Mouse (Mus musculus) kidney, embryonic 16.5 days (tissue): ENCODE results near the gene Clvs2. TPM values are rescaled to one million over a fixed set of nuclear protein-coding genes. Genes with fewer than 3 reads are reported as not detected.
A peak's percentile ranks its signal among the peaks of the same experiment; 100 is the strongest.

Source experiments
- ATAC-seq: fragments of 200-750 bp; cut with Nextera tagmentation; 2 replicates; pipeline ENCODE4 v1.8.0; 2017; ENCODE audit warnings: moderate TSS enrichment; ENCODE audit not compliant: low FRiP score, low TSS enrichment
- H3K27ac ChIP-seq: fragments of 300-500 bp; sonication (generic); 2 replicates; pipeline ENCODE4 v1.5.1; 2014; ENCODE audit warnings: low read length
- H3K27me3 ChIP-seq: fragments of 300-500 bp; sonication (generic); 2 replicates; pipeline ENCODE4 v1.6.1; 2014; ENCODE audit warnings: low read length, control low read depth, mixed read lengths; ENCODE audit not compliant: insufficient read depth
- H3K36me3 ChIP-seq: fragments of 300-500 bp; sonication (generic); 2 replicates; pipeline ENCODE4 v1.6.1; 2014; ENCODE audit warnings: low read length, control low read depth, mixed read lengths; ENCODE audit not compliant: insufficient read depth
- H3K4me1 ChIP-seq: fragments of 300-500 bp; sonication (generic); 2 replicates; pipeline ENCODE4 v1.6.1; 2014; ENCODE audit warnings: low read length, control low read depth, mixed read lengths; ENCODE audit not compliant: insufficient read depth
- H3K4me2 ChIP-seq: fragments of 300-500 bp; sonication (generic); replicated peaks from 2 replicates; pipeline ENCODE4 v1.6.1; 2014; ENCODE audit warnings: low read depth, low read length
- H3K4me3 ChIP-seq: fragments of 300-500 bp; sonication (generic); 2 replicates; pipeline ENCODE4 v1.5.1; 2014; ENCODE audit warnings: mild to moderate bottlenecking, low read length
- H3K9ac ChIP-seq: fragments of 300-500 bp; sonication (generic); replicated peaks from 2 replicates; pipeline ENCODE4 v1.6.1; 2014; ENCODE audit warnings: low read length
- H3K9me3 ChIP-seq: fragments of 300-500 bp; sonication (generic); 2 replicates; pipeline ENCODE4 v1.6.1; 2016; ENCODE audit warnings: low read length, control low read depth
- WGBS: fragments of 180-500 bp; shearing (Covaris S2); extraction: QIAGEN DNeasy Blood & Tissue Kit; methylation state at CpG from one replicate; pipeline ENCODE4 v1.1.7; 2014; 5-methylcytosine and 5-hydroxymethylcytosine counted together
- polyA plus RNA-seq: library from polyadenylated mRNA; unstranded; fragments of >200 nt; fragmentation: Nextera tagmentation; extraction: Ambion mirVana; gene quantifications from 2 replicates; pipeline ENCODE4 v1.2.1, GENCODE M21; 2015

Clvs2 gene
- 0.46 TPM in 1 of 2 replicates, not detected in the other for polyA plus RNA-seq

DNA sequence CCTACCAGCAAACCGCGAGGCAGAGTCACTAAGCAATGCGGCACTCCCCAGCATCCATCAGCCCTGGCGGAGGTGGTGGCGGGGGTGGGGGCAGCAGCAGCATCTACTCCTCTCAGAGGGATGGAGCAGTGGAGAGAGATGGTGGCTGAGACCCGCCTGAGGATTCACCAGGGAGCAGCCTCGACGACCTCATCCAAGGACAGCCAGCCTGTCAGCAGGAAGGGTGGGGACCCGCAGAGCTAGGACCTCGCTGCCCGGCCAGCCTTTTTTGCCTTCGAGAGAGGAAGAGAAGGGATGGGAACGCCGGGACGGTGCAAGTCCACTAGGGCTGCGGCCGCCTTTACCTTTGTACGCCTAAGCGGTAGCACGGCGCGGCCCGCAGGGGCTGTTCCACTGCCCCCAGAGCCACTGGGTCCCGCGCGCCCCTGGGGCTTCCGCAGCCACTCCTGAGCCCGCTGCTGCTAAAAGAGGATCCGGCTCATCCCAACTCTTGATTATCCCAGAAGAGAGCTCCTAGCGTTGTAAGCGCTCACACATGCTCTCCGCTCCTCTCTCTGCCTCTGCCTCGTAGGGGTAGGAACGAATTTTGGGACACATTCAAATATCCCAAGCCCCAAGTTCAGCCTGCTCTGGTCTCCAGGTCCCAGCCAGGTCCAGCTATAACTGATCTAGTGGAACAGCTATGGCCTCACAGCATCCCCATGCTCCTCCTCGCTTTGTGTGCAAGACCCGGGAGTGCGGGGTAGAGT is at the start of gene Clvs2:
Gene Clvs2 (minus strand): TSS at position 639 of the 749 bp plus-strand sequence.
- peak within 1 kb of the TSS; percentile 40 for H3K4me3 ChIP-seq
- peak within 1 kb of the TSS; percentile 70 for H3K4me2 ChIP-seq
- H3K9ac ChIP-seq = peak within 1 kb of the TSS; percentile 38; the same call in 1 of the 2 replicates
- H3K9me3 ChIP-seq = no peaks in the 10 kb centered on the region
- no peaks in the 10 kb centered on the region for H3K36me3 ChIP-seq
- peaks cover 15% of the 10 kb centered on the region; the same call in 1 of the 2 replicates for H3K27me3 ChIP-seq
- peak; percentile 67; the same call in 1 of the 2 replicates for ATAC-seq
- no peak within 1 kb of the TSS for H3K27ac ChIP-seq
- H3K4me1 ChIP-seq = no peaks in the 10 kb centered on the region
- 5% methylated on average over 37 of the region's 37 CpGs for WGBS

DNA sequence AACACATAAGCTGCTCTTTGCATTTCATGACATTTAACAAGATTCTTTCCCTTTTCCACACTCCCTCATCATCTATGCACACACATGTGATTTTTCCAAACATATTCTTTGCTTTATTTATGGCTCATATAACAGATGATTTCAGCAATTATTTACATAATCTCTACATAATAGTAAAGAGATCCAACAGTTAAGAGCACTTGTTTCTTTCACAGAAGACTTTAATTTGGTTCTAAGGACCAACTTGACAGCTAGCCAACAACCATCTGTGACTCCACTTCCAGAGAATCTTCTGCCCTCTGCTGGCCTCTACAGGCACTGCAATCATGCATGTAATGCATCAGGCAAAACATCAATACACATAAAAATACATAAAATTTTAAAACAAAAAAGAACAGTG is 28.6 kb upstream of the Clvs2 start:
- H3K27me3 ChIP-seq = no peaks in the 10 kb centered on the region
- H3K36me3 ChIP-seq = no peaks in the 10 kb centered on the region

DNA sequence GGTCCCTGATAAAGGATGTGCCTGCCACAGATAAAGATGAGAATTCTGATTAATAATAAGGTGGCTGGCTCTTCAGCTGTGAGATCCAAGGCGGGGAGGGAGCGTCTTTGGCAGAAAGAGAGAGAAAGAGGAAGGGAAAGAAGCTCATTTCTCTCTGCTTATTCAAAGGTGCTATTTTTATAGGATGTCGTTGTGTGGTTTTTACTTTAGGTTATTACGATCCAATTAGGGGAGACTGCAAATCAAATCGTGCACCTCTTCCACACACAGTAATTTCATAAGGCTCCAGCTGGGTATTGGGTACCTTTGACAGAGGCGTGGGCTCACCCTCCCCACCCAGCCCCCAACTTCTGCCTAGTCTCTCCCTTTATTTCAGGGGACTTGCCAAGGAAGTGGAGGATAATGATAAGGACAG is 985 bp downstream of the Clvs2 start:
- Histone ChIP-seq H3K27ac (no peak overlapping the region), H3K36me3 (no peaks in the 10 kb centered on the region), H3K4me1 (no peaks in the 10 kb centered on the region), H3K4me3 (no peak overlapping the region), H3K27me3 (peaks cover 15% of the 10 kb centered on the region; the same call in 1 of the 2 replicates), H3K9ac (no peak overlapping the region), H3K9me3 (no peaks in the 10 kb centered on the region), H3K4me2 (no peak overlapping the region)
- no peak; the same call in 1 of the 2 replicates for ATAC-seq
- 15% methylated on average over 6 of the region's 6 CpGs for WGBS

More for the DNA sequence above, 28.6 kb upstream of the Clvs2 start:
- Histone ChIP-seq H3K27ac (no peak overlapping the region), H3K9me3 (no peaks in the 10 kb centered on the region), H3K4me2 (no peak overlapping the region), H3K4me1 (no peaks in the 10 kb centered on the region), H3K4me3 (no peak overlapping the region), H3K9ac (no peak overlapping the region)
- ATAC-seq = no peak

DNA sequence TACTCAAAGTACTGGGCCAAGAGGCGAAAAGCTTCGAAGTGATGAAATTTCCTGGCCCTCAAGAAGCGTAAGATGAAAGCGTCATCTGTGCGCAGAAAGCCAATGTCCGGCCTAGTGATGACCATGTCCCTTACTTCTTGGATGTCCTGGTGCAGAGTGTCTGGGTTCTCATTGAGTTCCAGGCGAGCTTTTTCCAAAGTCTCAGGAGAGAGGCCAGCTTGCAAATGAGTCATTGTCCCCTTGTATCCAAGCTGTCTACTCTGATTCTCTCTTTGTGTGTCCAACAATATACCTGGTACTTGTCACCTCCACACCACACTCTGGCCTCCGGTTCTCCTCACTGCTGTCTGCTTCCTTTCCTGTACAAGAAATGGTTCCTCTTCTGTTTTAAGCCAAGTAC is 1.9 kb downstream of the Clvs2 start:
- Histone ChIP-seq H3K4me1 (no peaks in the 10 kb centered on the region), H3K4me3 (no peak overlapping the region), H3K27ac (no peak overlapping the region), H3K9ac (no peak overlapping the region), H3K9me3 (no peaks in the 10 kb centered on the region), H3K36me3 (no peaks in the 10 kb centered on the region), H3K27me3 (peaks cover 15% of the 10 kb centered on the region; the same call in 1 of the 2 replicates), H3K4me2 (no peak overlapping the region)
- WGBS = 86% methylated on average over 8 of the region's 8 CpGs
- no peak for ATAC-seq

DNA sequence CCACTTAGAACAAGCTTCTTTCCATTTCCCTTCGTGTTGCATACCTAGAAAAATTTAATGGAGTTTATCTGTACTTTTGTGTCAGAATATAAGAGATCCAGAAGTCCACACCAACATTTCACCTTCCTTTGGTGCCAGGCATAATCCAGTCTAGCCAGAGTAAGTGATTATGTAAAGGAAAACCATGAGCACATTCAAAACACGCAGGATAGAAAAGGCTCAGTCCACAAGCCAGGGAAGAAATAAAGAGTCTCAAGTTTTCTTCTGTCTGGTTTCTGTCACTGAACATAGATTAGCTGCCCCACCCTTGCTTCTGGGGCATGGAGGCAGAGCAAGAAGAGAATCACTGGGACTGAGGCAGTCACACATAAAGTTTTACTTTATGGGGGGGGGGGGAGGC is 8.4 kb downstream of the Clvs2 start:
- H3K4me3 ChIP-seq = no peak overlapping the region
- H3K9ac ChIP-seq = no peak overlapping the region
- H3K4me1 ChIP-seq = no peaks in the 10 kb centered on the region
- ATAC-seq = no peak
- no peak overlapping the region for H3K4me2 ChIP-seq
- H3K9me3 ChIP-seq = no peaks in the 10 kb centered on the region
- H3K36me3 ChIP-seq = no peaks in the 10 kb centered on the region
- H3K27ac ChIP-seq = no peak overlapping the region
- WGBS = 77% methylated on average over 2 of the region's 2 CpGs
- H3K27me3 ChIP-seq = no peaks in the 10 kb centered on the region

DNA sequence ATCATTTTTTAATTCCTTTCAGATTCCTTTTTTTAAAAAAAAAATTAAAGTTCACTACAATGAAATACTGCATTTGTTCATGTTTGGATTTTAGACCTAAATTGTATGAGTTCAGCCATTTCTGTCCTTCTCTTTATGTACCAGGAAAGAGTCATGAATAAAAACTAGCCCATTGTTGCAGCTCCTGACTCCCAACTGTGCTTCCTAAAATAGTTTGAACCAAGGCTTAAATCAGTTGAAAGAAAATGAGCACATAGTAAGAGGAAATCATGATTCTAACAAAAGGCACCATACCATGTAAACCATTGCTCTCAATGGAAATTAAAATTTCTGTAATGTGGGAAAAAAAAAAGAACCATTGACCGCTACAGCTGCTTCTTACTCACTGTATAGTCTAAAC is 11.4 kb downstream of the Clvs2 start:
- no peak overlapping the region for H3K4me2 ChIP-seq
- WGBS = 89% methylated on average over 1 of the region's 1 CpGs
- no peaks in the 10 kb centered on the region for H3K36me3 ChIP-seq
- H3K9me3 ChIP-seq = no peaks in the 10 kb centered on the region
- no peak overlapping the region for H3K4me3 ChIP-seq
- no peak overlapping the region for H3K27ac ChIP-seq
- H3K4me1 ChIP-seq = no peaks in the 10 kb centered on the region
- no peak overlapping the region for H3K9ac ChIP-seq
- H3K27me3 ChIP-seq = no peaks in the 10 kb centered on the region
- no peak for ATAC-seq

DNA sequence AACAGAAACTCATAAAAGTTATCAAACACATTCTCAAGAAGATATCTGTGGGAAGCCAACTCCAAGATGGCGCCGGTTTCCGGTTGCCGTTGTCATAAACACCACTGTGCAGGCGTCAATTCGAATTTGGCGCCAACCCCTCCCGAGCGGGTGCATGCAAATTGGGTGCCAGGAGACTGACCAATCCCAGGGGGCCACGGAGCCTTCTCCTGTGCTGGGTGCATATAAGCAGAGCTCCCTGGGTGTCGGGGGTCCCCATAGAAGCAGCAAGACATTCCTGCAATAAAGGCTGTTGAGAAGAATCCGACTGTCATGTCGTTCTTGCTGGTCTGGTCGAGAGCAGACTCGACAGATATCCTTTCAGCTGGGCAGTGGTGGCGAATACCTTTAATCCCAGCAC is 31.8 kb downstream of the Clvs2 start:
- Histone ChIP-seq H3K9ac (no peak overlapping the region), H3K4me1 (no peaks in the 10 kb centered on the region), H3K27me3 (no peaks in the 10 kb centered on the region), H3K27ac (no peak overlapping the region), H3K36me3 (no peaks in the 10 kb centered on the region), H3K9me3 (no peaks in the 10 kb centered on the region), H3K4me3 (no peak overlapping the region), H3K4me2 (no peak overlapping the region)
- ATAC-seq = no peak
- 94% methylated on average over 16 of the region's 16 CpGs for WGBS

DNA sequence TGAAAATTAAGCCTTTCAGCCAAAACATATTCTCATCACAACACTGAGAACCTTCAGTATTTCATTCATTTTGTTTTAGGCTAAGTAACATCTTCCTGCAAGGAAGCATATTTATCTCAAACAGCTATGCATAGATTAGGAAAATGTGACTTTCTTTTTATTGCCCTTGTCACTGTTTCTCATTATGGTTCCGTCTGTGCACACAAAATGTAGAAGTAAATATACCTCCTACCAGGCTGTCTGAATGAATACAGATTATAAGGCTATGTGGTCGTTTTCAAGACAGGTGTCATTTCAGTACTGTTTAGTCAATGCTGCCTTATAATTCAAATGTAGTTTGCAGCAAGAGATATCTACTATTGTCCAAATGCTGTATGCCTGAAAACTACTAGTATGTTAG is 35.8 kb downstream of the Clvs2 start:
- Histone ChIP-seq H3K4me3 (no peak overlapping the region), H3K36me3 (no peaks in the 10 kb centered on the region), H3K9me3 (no peaks in the 10 kb centered on the region), H3K27ac (no peak overlapping the region), H3K9ac (no peak overlapping the region), H3K27me3 (no peaks in the 10 kb centered on the region), H3K4me2 (no peak overlapping the region), H3K4me1 (no peaks in the 10 kb centered on the region)
- whole genome bisulfite sequencing = 77% methylated on average over 2 of the region's 2 CpGs
- ATAC-seq = no peak

DNA sequence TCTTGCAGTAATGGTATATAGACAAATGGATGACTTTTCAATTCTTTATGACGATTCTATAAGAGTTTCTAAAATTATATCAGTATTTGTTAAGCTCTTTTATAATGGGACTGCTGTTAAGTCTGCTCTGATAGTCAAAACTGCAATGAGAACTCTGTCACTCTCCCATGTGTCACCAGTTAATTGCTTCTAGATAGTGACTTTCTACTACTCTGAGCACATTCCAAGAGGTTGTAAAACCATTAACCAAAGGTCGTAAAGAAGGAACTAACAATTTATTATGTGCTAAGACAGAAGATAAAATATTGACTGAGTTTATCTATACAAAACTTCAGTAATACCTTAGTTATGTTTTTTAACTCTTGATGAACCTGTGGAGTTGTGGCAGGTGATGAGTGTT is 37.5 kb downstream of the Clvs2 start:
- H3K9me3 ChIP-seq = no peaks in the 10 kb centered on the region
- no peak overlapping the region for H3K27ac ChIP-seq
- H3K4me2 ChIP-seq = no peak overlapping the region
- H3K27me3 ChIP-seq = no peaks in the 10 kb centered on the region
- WGBS = 38% methylated on average over 2 of the region's 2 CpGs
- no peaks in the 10 kb centered on the region for H3K4me1 ChIP-seq
- H3K4me3 ChIP-seq = no peak overlapping the region
- no peak overlapping the region for H3K9ac ChIP-seq
- no peak for ATAC-seq
- no peaks in the 10 kb centered on the region for H3K36me3 ChIP-seq

DNA sequence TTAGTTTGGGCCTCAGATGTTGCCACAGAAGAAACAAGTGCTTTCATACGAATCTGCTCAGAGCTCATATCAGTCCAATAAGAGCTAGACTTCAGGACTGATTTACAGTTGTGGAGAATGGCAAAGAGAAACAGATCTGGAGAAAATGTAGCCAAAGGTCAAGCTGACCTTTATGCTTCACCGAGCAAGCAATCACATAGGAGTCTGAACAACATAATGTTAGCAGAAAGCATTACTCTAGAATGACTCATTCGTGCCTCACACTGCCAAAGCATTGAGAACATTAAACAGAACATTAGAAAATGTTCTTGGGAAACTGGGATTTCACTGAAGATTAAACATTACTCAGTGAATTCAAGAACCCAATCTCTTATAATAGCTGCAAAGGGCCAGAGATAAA is 66.5 kb downstream of the Clvs2 start:
- H3K4me2 ChIP-seq = no peak overlapping the region
- H3K9ac ChIP-seq = no peak overlapping the region
- no peak overlapping the region for H3K4me3 ChIP-seq
- ATAC-seq = peak; percentile 71; the same call in 1 of the 2 replicates
- H3K36me3 ChIP-seq = no peaks in the 10 kb centered on the region
- H3K9me3 ChIP-seq = no peaks in the 10 kb centered on the region
- H3K27ac ChIP-seq = 0 out of 2 replicates have a peak overlapping the region, but pooled peaks have one; percentile 12
- no peaks in the 10 kb centered on the region for H3K27me3 ChIP-seq
- 18% methylated on average over 3 of the region's 3 CpGs for WGBS
- H3K4me1 ChIP-seq = no peaks in the 10 kb centered on the region
